Mouse (Mus musculus) liver, embryonic 13.5 days (tissue): ENCODE measurements around the gene Dnajb6. TPM values are rescaled to one million over a fixed set of nuclear protein-coding genes. Genes with fewer than 3 reads are reported as not detected.
"Not testable (repeated sequence)": the region's sequence is repeated elsewhere in the genome, so short reads cannot be mapped to it uniquely, and the experiment has no call there.

ENCODE experiments used
- ATAC-seq: fragments of 200-750 bp; cut with Nextera tagmentation; 2 replicates; pipeline ENCODE4 v1.8.0; 2017; ENCODE audit warnings: low read depth, mild to moderate bottlenecking, moderate number of reproducible peaks, moderate library complexity
- DNase-seq: peaks from one replicate; pipeline ENCODE4 v3.0.0; 2022
- H3K27ac ChIP-seq: fragments of 300-500 bp; sonication (generic); 2 replicates; pipeline ENCODE4 v1.5.1; 2015; ENCODE audit warnings: moderate library complexity, mild to moderate bottlenecking, inconsistent platforms
- H3K27me3 ChIP-seq: fragments of 300-500 bp; sonication (generic); 2 replicates; pipeline ENCODE4 v1.6.1; 2015; ENCODE audit warnings: mild to moderate bottlenecking, inconsistent platforms
- H3K36me3 ChIP-seq: fragments of 300-500 bp; sonication (generic); 2 replicates; pipeline ENCODE4 v1.6.1; 2015; ENCODE audit warnings: mild to moderate bottlenecking, inconsistent platforms
- H3K4me1 ChIP-seq: fragments of 300-500 bp; sonication (generic); replicated peaks from 2 replicates; pipeline ENCODE4 v1.6.1; 2015; ENCODE audit warnings: inconsistent platforms
- H3K4me2 ChIP-seq: fragments of 300-500 bp; sonication (generic); 2 replicates; pipeline ENCODE4 v1.6.1; 2015; ENCODE audit warnings: inconsistent platforms, mild to moderate bottlenecking, moderate library complexity
- H3K4me3 ChIP-seq: fragments of 300-500 bp; sonication (generic); replicated peaks from 2 replicates; pipeline ENCODE4 v1.5.1; 2015; ENCODE audit warnings: mild to moderate bottlenecking, inconsistent platforms
- H3K9ac ChIP-seq: fragments of 300-500 bp; sonication (generic); 2 replicates; pipeline ENCODE4 v1.6.1; 2015; ENCODE audit warnings: mild to moderate bottlenecking, inconsistent platforms
- H3K9me3 ChIP-seq: fragments of 300-500 bp; sonication (generic); replicated peaks from 2 replicates; pipeline ENCODE4 v1.6.1; 2016; ENCODE audit warnings: inconsistent platforms
- WGBS: fragments of 180-500 bp; shearing (Covaris S2); methylation state at CpG from one replicate; pipeline ENCODE4 v1.1.7; 2015; ENCODE audit not compliant: insufficient replicate concordance; 5-methylcytosine and 5-hydroxymethylcytosine counted together
- polyA plus RNA-seq: library from polyadenylated mRNA; unstranded; fragments of >200 nt; fragmentation: Nextera tagmentation; extraction: Ambion mirVana; gene quantifications from 2 replicates; pipeline ENCODE4 v1.2.1, GENCODE M21; 2015

The Dnajb6 gene
- polyA plus RNA-seq, 1 experiment from 2014 or later = 100 TPM

DNA sequence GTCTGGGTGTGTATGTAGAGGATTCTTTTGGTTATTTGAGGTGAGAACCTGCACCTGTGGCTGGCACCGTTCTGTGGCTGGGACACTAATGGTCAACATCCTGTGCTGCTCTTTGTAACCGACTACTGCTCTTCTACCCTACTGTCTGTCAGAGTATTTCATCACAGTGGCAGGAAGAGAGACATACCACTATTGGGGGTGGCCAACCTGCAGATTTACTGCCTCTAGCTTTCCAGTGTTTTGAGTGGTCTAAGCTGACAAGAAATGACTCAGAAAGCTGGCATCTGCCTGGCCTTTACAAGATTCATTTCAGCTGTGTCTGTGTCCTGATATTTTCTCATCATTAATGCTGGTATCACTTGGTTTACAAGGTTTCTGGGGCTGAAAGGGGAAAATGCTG, 36.5 kb downstream of the Dnajb6 start:
- 30% methylated on average over 2 of the region's 2 CpGs for WGBS

DNA sequence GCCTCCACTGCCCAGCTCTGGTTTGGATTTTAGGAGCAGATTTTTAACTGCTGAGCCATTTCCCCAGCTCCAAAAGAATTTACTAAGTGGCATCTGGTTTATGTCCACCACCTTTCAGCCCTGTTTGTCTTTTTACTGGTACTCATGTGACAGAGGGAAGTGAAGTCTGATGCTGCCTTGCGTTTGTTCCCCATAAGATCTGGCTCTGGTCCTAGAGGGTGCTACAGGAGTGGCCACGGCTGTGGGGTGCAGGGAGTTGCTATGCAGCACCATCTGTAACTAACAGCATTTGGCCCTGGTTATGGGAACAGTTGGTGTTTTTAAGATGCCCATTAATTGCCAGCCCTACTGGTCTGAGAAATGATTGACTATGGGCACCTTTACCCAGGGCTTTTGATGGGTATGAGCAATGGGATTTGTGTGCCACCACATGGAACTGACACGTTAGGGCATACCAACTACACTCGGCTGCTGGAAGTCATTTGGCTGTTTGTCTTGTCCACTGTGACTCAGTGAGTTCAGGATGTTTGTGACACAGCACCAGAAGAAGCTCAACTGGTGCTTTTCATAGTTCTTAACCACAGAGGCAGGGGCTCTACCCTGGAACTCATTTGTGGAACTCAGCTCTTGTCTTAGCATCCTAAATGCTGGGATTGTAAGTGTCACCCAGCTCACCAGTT, 37.3 kb downstream of the Dnajb6 start:
- no peak for DNase-seq
- H3K9me3 ChIP-seq = no peaks in the 10 kb centered on the region
- H3K4me1 ChIP-seq = no peaks in the 10 kb centered on the region
- no peak overlapping the region for H3K27ac ChIP-seq
- 71% methylated on average over 4 of the region's 4 CpGs for WGBS
- no peak overlapping the region for H3K4me3 ChIP-seq
- peaks cover 54% of the 10 kb centered on the region for H3K36me3 ChIP-seq
- H3K27me3 ChIP-seq = no peaks in the 10 kb centered on the region
- ATAC-seq = no peak
- H3K4me2 ChIP-seq = no peak overlapping the region
- H3K9ac ChIP-seq = no peak overlapping the region

More for the DNA sequence above, 36.5 kb downstream of the Dnajb6 start:
- no peak overlapping the region for H3K4me3 ChIP-seq
- H3K36me3 ChIP-seq = peaks cover 57% of the 10 kb centered on the region
- H3K27me3 ChIP-seq = no peaks in the 10 kb centered on the region
- no peak overlapping the region for H3K4me2 ChIP-seq
- H3K9me3 ChIP-seq = no peaks in the 10 kb centered on the region
- H3K9ac ChIP-seq = no peak overlapping the region
- H3K27ac ChIP-seq = no peak overlapping the region
- no peak for ATAC-seq
- DNase-seq = no peak
- no peaks in the 10 kb centered on the region for H3K4me1 ChIP-seq

DNA sequence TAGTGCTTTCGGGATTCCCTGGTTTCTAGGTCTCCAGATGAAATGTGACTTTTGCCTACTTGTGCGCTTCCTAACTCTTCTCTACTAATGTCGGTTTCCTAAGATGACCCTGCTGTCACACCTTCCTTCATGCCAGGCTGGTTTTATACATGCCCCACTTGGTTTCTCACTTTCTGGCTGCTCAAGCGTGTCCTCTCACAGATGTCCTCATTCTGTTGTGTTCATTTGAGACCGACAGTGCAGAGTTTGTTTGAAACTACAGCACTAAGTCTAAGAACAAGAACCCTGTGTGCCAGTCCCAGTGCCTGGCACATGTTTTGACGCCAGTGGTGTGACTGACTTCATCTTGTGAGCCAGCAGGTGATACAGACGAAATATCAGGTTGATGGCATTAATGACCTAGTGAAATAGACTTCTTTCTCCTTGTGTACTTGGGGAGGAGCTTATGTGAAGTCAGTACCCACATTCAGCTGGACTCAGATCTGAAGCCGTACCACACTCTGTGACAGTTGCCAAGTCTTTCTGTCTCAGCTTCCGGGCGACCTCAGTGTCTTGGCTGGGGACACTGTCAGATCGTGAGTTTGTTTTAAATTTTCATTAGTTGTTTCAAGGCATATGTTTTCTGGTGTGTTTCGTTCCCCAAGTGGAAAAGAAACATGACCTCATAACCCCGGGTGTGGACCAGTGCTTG, 38.1 kb downstream of the Dnajb6 start:
- DNase-seq = no peak
- peaks cover 56% of the 10 kb centered on the region for H3K36me3 ChIP-seq
- H3K27ac ChIP-seq = no peak overlapping the region
- no peaks in the 10 kb centered on the region for H3K27me3 ChIP-seq
- ATAC-seq = no peak
- H3K4me3 ChIP-seq = no peak overlapping the region
- no peaks in the 10 kb centered on the region for H3K9me3 ChIP-seq
- no peaks in the 10 kb centered on the region for H3K4me1 ChIP-seq
- H3K4me2 ChIP-seq = no peak overlapping the region
- H3K9ac ChIP-seq = no peak overlapping the region
- 83% methylated on average over 13 of the region's 13 CpGs for WGBS

DNA sequence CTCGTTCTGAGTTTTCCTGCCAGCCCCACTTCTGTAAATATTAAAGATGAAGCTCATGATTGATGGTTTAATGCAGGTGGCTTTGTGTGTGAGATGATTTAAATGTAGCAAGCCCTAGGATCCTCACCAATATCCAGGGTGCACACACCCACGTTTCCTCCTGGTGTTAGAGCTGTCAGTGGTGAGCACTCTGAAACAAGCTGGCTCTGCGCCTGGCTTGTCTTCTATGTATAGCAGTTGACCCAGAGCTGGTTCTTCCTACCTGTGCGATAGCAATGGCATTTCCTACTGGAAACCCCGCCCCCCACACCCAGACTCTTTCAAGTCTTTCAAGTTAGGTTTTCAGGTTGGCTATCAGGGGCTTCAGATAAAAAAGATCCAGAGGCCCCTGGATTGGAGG, 39.9 kb downstream of the Dnajb6 start:
- Histone ChIP-seq H3K9ac (no peak overlapping the region), H3K4me1 (no peaks in the 10 kb centered on the region), H3K9me3 (no peaks in the 10 kb centered on the region), H3K4me3 (no peak overlapping the region), H3K36me3 (peaks cover 56% of the 10 kb centered on the region), H3K27ac (no peak overlapping the region), H3K27me3 (no peaks in the 10 kb centered on the region), H3K4me2 (no peak overlapping the region)
- no peak for DNase-seq
- WGBS = 72% methylated on average over 5 of the region's 5 CpGs
- no peak for ATAC-seq

DNA sequence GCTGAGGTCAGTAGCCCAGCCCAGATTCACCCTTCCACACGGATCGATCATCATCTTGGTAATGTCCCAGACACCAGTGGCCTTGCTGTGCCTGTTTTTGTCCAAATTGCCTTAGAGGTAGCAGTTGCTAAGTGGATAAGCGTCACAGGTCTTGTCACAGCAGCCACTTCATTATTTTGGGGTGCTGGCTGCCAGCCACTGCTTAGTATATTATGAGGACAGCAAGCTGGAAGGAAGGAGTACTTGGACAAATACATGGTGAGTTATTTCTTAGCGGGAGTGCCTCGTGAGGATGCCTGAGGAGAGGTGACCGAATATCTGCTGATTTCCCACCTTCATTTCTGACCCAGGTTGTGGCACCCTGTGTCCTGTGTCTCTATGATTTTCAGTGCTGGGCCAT, 42.5 kb downstream of the Dnajb6 start:
- 86% methylated on average over 6 of the region's 6 CpGs for WGBS

DNA sequence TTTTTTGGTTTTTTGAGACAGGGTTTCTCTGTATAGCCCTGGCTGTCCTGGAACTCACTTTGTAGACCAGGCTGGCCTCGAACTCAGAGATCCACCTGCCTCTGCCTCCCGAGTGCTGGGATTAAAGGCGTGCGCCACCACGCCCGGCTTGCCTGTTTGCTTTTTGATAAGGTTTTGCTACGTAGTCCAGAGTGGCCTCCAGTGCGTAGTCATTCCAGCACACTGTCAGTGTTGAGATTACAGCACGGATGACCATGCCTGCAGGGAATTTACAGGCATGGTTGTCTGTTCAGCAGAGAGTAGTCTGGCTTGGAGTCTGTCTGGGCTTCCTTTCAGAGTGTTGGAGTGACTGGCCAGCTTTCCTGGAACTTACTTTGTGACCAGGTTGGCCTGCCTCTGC, 44.2 kb downstream of the Dnajb6 start:
- peak; percentile 63 for ATAC-seq
- not testable (repeated sequence) for H3K9ac ChIP-seq, H3K27ac ChIP-seq, DNase-seq, H3K4me2 ChIP-seq, H3K9me3 ChIP-seq, H3K4me1 ChIP-seq, H3K27me3 ChIP-seq, H3K4me3 ChIP-seq
- H3K36me3 ChIP-seq = peaks cover 41% of the 10 kb centered on the region
- 68% methylated on average over 9 of the region's 9 CpGs for WGBS

More for the DNA sequence above, 42.5 kb downstream of the Dnajb6 start:
- no peaks in the 10 kb centered on the region for H3K9me3 ChIP-seq
- DNase-seq (no peak), ATAC-seq (no peak)
- H3K9ac ChIP-seq = no peak overlapping the region
- no peak overlapping the region for H3K4me2 ChIP-seq
- no peak overlapping the region for H3K4me3 ChIP-seq
- no peak overlapping the region for H3K27ac ChIP-seq
- no peaks in the 10 kb centered on the region for H3K27me3 ChIP-seq
- peaks cover 51% of the 10 kb centered on the region for H3K36me3 ChIP-seq
- no peaks in the 10 kb centered on the region for H3K4me1 ChIP-seq

DNA sequence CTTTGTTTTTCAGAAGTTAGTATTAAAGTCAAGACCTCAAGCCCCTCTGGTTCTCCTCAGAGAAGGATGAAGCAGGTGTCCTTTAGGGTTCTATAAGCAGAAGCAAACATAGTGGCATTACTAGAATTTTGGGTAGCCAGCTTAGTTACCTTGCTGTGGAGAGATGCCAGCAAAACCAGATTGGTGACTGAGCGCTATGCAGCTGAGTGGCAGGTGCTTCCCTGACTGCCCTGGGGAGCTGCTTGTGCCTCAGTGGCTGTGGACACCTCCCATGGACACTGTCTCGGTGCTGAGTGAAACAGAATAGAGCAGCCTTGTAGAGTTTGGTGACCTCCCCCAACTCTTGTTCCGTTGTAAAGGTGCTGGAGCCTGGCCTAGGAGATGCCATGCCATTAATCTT, 46.8 kb downstream of the Dnajb6 start:
- H3K4me2 ChIP-seq = no peak overlapping the region
- no peaks in the 10 kb centered on the region for H3K9me3 ChIP-seq
- no peak overlapping the region for H3K4me3 ChIP-seq
- WGBS = 89% methylated on average over 3 of the region's 3 CpGs
- no peak overlapping the region for H3K27ac ChIP-seq
- peaks cover 39% of the 10 kb centered on the region for H3K36me3 ChIP-seq
- ATAC-seq (no peak), DNase-seq (no peak)
- H3K27me3 ChIP-seq = no peaks in the 10 kb centered on the region
- H3K9ac ChIP-seq = no peak overlapping the region
- no peaks in the 10 kb centered on the region for H3K4me1 ChIP-seq

DNA sequence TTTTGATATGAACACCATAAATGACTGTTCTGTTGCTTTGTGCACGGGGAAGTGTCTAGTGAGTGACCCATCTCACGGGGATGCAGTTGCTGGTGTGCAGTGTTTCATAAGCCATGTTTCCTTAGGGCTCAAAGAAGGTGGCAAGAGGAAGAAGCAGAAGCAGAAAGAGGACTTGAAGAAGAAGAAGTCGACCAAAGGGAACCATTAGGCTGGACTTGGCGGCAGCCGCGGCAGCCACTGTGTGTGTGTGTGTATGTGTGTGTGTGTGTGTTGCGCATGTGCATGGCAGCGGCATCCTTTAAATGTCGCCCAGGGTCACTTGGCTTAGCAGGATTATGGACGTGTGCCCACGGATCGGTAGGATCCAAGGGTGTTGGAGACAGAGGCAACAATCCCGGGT, 49.4 kb downstream of the Dnajb6 start:
- not testable (repeated sequence) for DNase-seq, H3K4me1 ChIP-seq, H3K27me3 ChIP-seq, H3K4me2 ChIP-seq, H3K27ac ChIP-seq, H3K9me3 ChIP-seq, ATAC-seq, H3K9ac ChIP-seq, H3K4me3 ChIP-seq
- peaks cover 18% of the 10 kb centered on the region for H3K36me3 ChIP-seq
- WGBS = 81% methylated on average over 9 of the region's 13 CpGs

DNA sequence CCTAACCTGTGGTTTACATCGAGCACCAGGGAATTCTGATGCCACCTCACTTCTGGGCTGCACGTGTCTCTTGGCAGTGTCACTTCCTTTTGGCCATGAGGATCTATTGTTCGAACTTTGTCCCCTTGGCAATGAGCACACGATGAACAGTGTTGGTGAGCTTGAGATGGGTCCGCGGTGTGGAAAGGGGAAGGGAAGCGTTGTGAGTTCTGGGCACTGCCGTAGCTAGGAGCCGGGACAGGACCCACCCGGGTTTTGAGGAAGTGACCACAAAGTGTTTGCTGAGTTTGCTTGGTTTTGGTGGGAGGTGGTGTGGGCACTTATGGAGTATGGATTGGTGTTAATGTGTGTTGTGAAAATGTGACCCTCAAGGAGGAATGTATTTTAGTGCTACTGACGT, 50.5 kb downstream of the Dnajb6 start:
- H3K9me3 ChIP-seq, H3K4me2 ChIP-seq, H3K36me3 ChIP-seq, H3K4me3 ChIP-seq, ATAC-seq, H3K4me1 ChIP-seq, H3K9ac ChIP-seq, H3K27me3 ChIP-seq, DNase-seq, H3K27ac ChIP-seq: not testable (repeated sequence)
- 85% methylated on average over 1 of the region's 11 CpGs for WGBS

DNA sequence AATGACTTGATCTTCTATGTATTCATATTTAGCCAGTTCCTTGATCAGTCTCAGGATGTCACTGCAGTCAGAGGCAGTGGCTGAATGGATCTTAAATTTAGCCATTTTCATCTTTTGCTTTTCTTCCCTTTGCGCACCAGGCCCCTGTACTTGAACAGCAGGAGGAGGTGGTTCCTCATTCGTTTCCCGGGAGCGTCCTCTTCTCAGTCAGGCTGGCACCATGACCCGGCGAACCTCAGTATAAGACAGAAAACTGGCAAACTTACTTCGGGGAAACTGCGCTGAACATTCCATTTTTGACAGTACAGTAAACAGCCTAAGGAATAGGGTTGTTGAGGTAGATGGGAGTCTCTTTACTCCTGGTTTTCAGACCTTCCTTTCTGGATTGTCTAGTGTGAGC, 59.4 kb downstream of the Dnajb6 start:
- not testable (repeated sequence) for ATAC-seq, DNase-seq, H3K4me1 ChIP-seq, H3K27me3 ChIP-seq, H3K4me3 ChIP-seq, H3K27ac ChIP-seq, H3K36me3 ChIP-seq, H3K9me3 ChIP-seq, H3K4me2 ChIP-seq, H3K9ac ChIP-seq
- 88% methylated on average over 8 of the region's 8 CpGs for WGBS

DNA sequence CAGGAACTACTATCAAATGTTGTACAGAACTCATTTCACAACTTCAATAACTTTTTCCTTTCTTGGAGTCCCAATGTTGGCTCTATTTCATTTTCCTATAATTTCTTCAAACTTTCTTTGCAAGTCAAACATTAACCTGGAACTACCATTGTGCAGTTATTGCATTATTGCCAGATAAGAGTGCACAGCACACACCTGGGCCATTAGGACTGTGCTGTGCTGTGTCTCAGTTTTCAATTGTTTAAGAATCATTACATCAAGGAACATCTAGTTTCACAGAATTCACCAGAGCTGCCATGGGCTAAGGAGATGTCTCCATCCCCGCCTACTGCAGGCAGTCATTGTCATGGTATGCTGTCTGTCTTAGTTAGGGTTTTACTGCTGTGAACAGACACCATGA, 73.5 kb downstream of the Dnajb6 start:
- Histone ChIP-seq H3K9ac (no peak overlapping the region), H3K27me3 (no peaks in the 10 kb centered on the region), H3K27ac (no peak overlapping the region), H3K4me3 (no peak overlapping the region), H3K4me1 (no peaks in the 10 kb centered on the region), H3K9me3 (no peaks in the 10 kb centered on the region), H3K4me2 (no peak overlapping the region), H3K36me3 (no peaks in the 10 kb centered on the region)
- 70% methylated on average over 1 of the region's 1 CpGs for WGBS
- DNase-seq (no peak), ATAC-seq (no peak)

DNA sequence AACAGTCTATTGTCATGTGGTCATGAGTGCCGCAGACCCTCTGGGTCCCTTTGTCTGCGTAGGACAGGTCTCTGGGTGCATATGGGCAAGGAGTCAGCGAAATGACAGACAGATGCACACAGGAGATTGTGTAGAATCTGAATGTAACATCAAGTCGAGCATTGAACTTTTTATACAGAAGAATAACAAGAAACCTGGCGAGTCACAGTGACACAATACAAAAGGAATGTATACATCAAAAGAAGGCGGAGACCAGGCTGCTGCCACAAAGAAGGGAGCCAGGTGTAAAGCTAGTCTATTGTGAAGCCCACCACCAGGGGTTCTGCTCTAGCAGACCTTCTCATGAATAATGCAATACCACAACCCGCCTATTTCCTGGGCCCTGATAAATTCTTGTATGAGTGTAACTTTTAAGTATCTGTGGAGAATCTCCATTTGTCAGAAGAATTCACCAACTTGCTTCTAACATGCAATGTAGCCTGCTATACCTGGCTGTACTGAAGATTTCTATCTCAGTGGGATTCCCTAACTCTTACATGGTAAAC, 76.0 kb downstream of the Dnajb6 start:
- DNase-seq, H3K27me3 ChIP-seq, H3K4me1 ChIP-seq, H3K4me3 ChIP-seq, H3K9ac ChIP-seq, H3K9me3 ChIP-seq, H3K27ac ChIP-seq, H3K4me2 ChIP-seq, ATAC-seq, H3K36me3 ChIP-seq: not testable (repeated sequence)
- 73% methylated on average over 7 of the region's 7 CpGs for WGBS
